Mouse (Mus musculus) liver, embryonic 16.5 days (tissue): ENCODE measurements around the gene Lbhd2. TPM values are rescaled to one million over a fixed set of nuclear protein-coding genes. Genes with fewer than 3 reads are reported as not detected.
A peak's percentile ranks its signal among the peaks of the same experiment; 100 is the strongest.

Experiments
- ATAC-seq: fragments of 200-750 bp; cut with Nextera tagmentation; 2 replicates; pipeline ENCODE4 v1.8.0; 2017; ENCODE audit warnings: low read depth, mild to moderate bottlenecking, moderate number of reproducible peaks, moderate library complexity
- H3K27ac ChIP-seq: fragments of 300-500 bp; sonication (generic); 2 replicates; pipeline ENCODE4 v1.5.1; 2014; ENCODE audit warnings: mild to moderate bottlenecking, low read length
- H3K27me3 ChIP-seq: fragments of 300-500 bp; sonication (generic); 2 replicates; pipeline ENCODE4 v1.6.1; 2014; ENCODE audit warnings: low read depth, low read length, mixed read lengths; ENCODE audit not compliant: control insufficient read depth, insufficient read depth
- H3K36me3 ChIP-seq: fragments of 300-500 bp; sonication (generic); 2 replicates; pipeline ENCODE4 v1.6.1; 2014; ENCODE audit warnings: mild to moderate bottlenecking; ENCODE audit not compliant: control insufficient read depth, insufficient read depth
- H3K4me1 ChIP-seq: fragments of 300-500 bp; sonication (generic); 2 replicates; pipeline ENCODE4 v1.6.1; 2014; ENCODE audit warnings: low read depth, low read length, mixed read lengths; ENCODE audit not compliant: control insufficient read depth
- H3K4me2 ChIP-seq: fragments of 300-500 bp; sonication (generic); 2 replicates; pipeline ENCODE4 v1.6.1; 2014; ENCODE audit warnings: low read depth, low read length, mixed read lengths
- H3K4me3 ChIP-seq: fragments of 300-500 bp; sonication (generic); 2 replicates; pipeline ENCODE4 v1.5.1; 2014; ENCODE audit warnings: low read depth, mild to moderate bottlenecking, low read length
- H3K9ac ChIP-seq: fragments of 300-500 bp; sonication (generic); 2 replicates; pipeline ENCODE4 v1.6.1; 2014; ENCODE audit warnings: low read depth, low read length
- H3K9me3 ChIP-seq: fragments of 300-500 bp; sonication (generic); replicated peaks from 2 replicates; pipeline ENCODE4 v1.6.1; 2016; ENCODE audit warnings: low read length; ENCODE audit not compliant: control insufficient read depth
- WGBS: fragments of 180-500 bp; shearing (Covaris S2); extraction: QIAGEN DNeasy Blood & Tissue Kit; methylation state at CpG from one replicate; pipeline ENCODE4 v1.1.7; 2014; ENCODE audit not compliant: insufficient replicate concordance; 5-methylcytosine and 5-hydroxymethylcytosine counted together
- polyA plus RNA-seq: library from polyadenylated mRNA; unstranded; fragments of >200 nt; fragmentation: Nextera tagmentation; extraction: Ambion mirVana; gene quantifications from 2 replicates; pipeline ENCODE4 v1.2.1, GENCODE M21; 2015

Gene Lbhd2
- polyA plus RNA-seq, 1 experiment from 2014 or later: not detected

GRCm38 (mm10) chr12:111447898-111448760, 41.5 kb downstream of the Lbhd2 start:
- H3K27ac ChIP-seq: no peak overlapping the region
- peaks cover 39% of the 10 kb centered on the region for H3K4me1 ChIP-seq
- H3K27me3 ChIP-seq: no peaks in the 10 kb centered on the region
- H3K36me3 ChIP-seq: peaks cover 86% of the 10 kb centered on the region
- H3K9me3 ChIP-seq: no peaks in the 10 kb centered on the region
- no peak for ATAC-seq
- no peak overlapping the region for H3K4me3 ChIP-seq
- H3K9ac ChIP-seq: no peak overlapping the region
- 76% methylated on average over 22 of the region's 22 CpGs for WGBS
- no peak overlapping the region for H3K4me2 ChIP-seq

DNA sequence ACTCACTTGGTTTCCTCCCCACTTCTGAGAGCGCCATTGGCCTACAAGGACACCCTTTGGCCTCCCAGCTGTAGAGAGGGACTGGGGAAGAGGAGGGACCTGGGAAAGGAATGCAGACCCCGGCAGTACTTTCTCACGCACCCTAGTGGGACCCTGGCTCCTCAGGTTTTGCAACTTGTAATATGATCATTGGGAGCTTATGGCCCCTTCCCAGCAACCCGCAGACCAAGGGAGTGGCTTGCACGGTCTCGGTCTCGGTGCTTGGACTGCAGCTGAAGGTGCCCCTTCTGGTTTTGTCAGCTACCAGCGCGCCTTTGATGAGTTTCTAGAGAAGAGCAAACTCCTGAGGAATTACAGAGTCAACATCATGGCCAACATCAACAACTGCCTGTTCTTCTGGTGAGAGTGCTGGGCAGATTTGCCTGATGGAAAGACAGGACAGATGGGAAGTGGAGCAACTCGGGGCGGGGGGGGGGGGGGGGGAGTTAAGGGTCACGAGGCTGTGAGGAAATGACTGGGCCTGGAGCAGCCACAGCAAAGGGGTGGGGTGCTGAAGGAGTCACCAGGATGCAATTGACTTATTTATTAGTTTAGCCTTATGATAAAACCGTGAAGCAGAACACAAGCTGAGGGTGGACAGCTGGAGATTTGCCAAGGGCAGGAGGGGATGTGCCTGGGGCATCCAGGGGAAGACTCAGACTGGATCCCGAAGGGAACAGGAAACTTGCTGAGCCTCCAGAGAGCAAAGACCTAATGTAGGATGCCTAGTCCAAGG, 42.5 kb downstream of the Lbhd2 start:
- Histone ChIP-seq H3K36me3 (peaks cover 96% of the 10 kb centered on the region), H3K4me3 (no peak overlapping the region), H3K4me1 (peaks cover 44% of the 10 kb centered on the region), H3K9me3 (no peaks in the 10 kb centered on the region), H3K9ac (no peak overlapping the region), H3K27me3 (no peaks in the 10 kb centered on the region), H3K4me2 (no peak overlapping the region), H3K27ac (no peak overlapping the region)
- no peak for ATAC-seq
- WGBS: 54% methylated on average over 14 of the region's 14 CpGs

- 72% methylated on average over 6 of the region's 6 CpGs for WGBS
- H3K4me1 ChIP-seq: peaks cover 32% of the 10 kb centered on the region
- H3K4me3 ChIP-seq: no peak overlapping the region
- no peaks in the 10 kb centered on the region for H3K9me3 ChIP-seq
- H3K27me3 ChIP-seq: no peaks in the 10 kb centered on the region
- no peak overlapping the region for H3K9ac ChIP-seq
- H3K36me3 ChIP-seq: peaks cover 94% of the 10 kb centered on the region
- ATAC-seq: no peak
- no peak overlapping the region for H3K4me2 ChIP-seq
- no peak overlapping the region for H3K27ac ChIP-seq
Measured at GRCm38 (mm10) chr12:111450359-111450758, 43.8 kb downstream of the Lbhd2 start.

DNA sequence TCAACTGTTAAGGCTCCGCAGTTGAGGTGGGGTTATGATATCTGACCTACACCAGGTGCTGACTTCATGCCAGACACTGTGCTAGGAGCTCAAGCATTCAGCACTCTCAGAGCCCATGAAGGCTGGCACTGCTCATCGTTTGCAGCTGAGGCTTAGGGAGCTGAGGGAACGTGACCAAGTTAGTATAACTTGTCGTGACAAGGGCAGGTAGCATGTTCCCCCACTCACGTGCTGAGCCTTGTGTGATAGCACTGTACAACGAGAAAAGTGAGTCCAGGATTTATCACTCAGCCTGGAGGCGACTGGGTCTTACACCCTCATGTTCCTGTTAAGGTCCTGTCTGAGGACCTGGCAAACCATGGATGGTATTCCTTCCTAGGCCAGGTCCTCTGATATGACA, 45.0 kb downstream of the Lbhd2 start:
- 85% methylated on average over 7 of the region's 7 CpGs for WGBS
- H3K27ac ChIP-seq: no peak overlapping the region
- H3K27me3 ChIP-seq: no peaks in the 10 kb centered on the region
- no peak overlapping the region for H3K9ac ChIP-seq
- H3K4me3 ChIP-seq: no peak overlapping the region
- no peak for ATAC-seq
- H3K4me2 ChIP-seq: no peak overlapping the region
- H3K9me3 ChIP-seq: no peaks in the 10 kb centered on the region
- H3K4me1 ChIP-seq: peaks cover 20% of the 10 kb centered on the region
- H3K36me3 ChIP-seq: peaks cover 82% of the 10 kb centered on the region

- Histone ChIP-seq H3K36me3 (peaks cover 57% of the 10 kb centered on the region), H3K9ac (no peak overlapping the region), H3K9me3 (no peaks in the 10 kb centered on the region), H3K27ac (no peak overlapping the region), H3K4me2 (no peak overlapping the region), H3K4me3 (no peak overlapping the region), H3K27me3 (no peaks in the 10 kb centered on the region; the same call in 1 of the 2 replicates), H3K4me1 (peaks cover 12% of the 10 kb centered on the region)
- 58% methylated on average over 4 of the region's 4 CpGs for WGBS
- ATAC-seq: no peak
Measured at GRCm38 (mm10) chr12:111454021-111454420, 47.4 kb downstream of the Lbhd2 start.

DNA sequence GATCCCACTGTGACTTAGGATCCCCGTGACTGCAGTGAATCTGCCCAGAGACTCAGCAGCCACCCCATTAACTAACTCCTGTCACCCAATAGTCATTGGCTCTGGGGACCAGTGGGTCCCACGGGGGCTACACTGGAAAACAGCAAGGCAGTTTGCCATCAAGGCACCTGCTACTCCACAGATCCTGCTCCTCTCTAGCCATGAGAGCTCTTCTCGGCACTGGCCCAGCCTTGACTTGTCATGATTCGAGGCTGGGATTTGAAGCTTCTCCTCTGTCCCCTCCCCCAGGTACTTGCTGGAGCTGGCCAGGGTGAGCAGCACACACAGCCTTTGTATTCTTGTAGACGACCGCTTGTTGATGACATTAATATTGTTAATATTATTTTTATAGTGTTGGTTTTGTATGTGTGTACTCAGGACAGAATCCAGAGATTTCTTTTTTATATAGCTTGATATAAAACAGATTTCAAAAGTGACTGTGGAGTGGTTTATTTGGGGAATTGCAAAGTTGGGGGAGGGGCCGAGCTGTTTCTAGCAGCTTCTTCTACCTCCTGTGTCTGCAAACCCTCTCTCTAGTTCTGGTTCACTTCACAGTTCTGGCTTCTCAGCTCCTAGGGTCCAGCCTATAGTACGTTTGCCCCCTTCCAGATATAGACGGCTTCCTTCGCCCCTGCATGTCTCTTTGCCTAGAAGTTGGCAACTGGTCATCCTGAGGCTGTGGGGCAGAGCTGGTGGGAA, 48.1 kb downstream of the Lbhd2 start:
- Histone ChIP-seq H3K4me3 (no peak overlapping the region), H3K9me3 (no peaks in the 10 kb centered on the region), H3K4me1 (peaks cover 7% of the 10 kb centered on the region), H3K9ac (no peak overlapping the region), H3K27ac (peak overlapping the region; percentile 26; the same call in 1 of the 2 replicates), H3K4me2 (no peak overlapping the region), H3K36me3 (peaks cover 50% of the 10 kb centered on the region), H3K27me3 (no peaks in the 10 kb centered on the region; the same call in 1 of the 2 replicates)
- 73% methylated on average over 10 of the region's 10 CpGs for WGBS
- no peak for ATAC-seq

DNA sequence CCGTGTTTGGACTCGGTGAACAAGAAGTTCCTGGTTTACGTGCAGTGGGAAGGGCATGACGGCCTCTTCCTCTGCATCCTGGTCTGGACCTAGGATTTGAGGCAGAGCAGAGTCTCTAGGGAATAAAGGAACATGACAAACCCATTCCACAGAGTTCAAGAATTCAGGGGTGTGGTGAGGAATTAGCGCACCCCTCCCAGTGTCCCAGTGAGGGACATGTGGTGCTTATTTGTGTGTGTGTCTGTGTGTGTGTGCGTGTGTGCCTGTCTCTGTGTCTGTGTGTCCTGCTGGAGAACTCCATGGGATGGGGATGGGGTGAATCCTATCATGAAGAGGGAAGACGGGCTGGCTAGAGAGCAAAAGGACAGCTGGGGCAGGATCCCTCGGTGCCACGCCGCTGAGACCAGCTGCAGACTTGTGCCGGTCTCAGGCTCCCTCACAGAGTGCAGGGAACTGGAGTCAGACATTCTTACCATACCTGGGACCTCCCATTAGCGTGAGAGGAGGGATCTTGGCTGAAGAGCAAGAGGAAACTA, 48.8 kb downstream of the Lbhd2 start:
- H3K9me3 ChIP-seq: no peaks in the 10 kb centered on the region
- no peak for ATAC-seq
- no peak overlapping the region for H3K9ac ChIP-seq
- WGBS: 66% methylated on average over 12 of the region's 12 CpGs
- no peaks in the 10 kb centered on the region; the same call in 1 of the 2 replicates for H3K27me3 ChIP-seq
- H3K27ac ChIP-seq: no peak overlapping the region
- no peak overlapping the region for H3K4me2 ChIP-seq
- H3K4me1 ChIP-seq: peaks cover 7% of the 10 kb centered on the region
- no peak overlapping the region for H3K4me3 ChIP-seq
- peaks cover 43% of the 10 kb centered on the region for H3K36me3 ChIP-seq

- Histone ChIP-seq H3K9ac (no peak overlapping the region), H3K4me2 (no peak overlapping the region), H3K27ac (no peak overlapping the region), H3K9me3 (no peaks in the 10 kb centered on the region), H3K4me3 (no peak overlapping the region), H3K27me3 (no peaks in the 10 kb centered on the region; the same call in 1 of the 2 replicates), H3K4me1 (peaks cover 7% of the 10 kb centered on the region), H3K36me3 (peaks cover 39% of the 10 kb centered on the region)
- WGBS: 47% methylated on average over 8 of the region's 8 CpGs
- ATAC-seq: no peak
Measured at GRCm38 (mm10) chr12:111455860-111456259, 49.3 kb downstream of the Lbhd2 start.
